Mouse (Mus musculus): ENCODE measurements around the gene Gm20708. TPM values are rescaled to one million over a fixed set of nuclear protein-coding genes. Genes with fewer than 3 reads are reported as not detected.
"Not testable (repeated sequence)": the region's sequence is repeated elsewhere in the genome, so short reads cannot be mapped to it uniquely, and the experiment has no call there.

Gm20708 gene
- polyA plus RNA-seq, 1 experiment: not detected

- DNase-seq: no peak
- H3K4me1 ChIP-seq (ENCODE audit: control insufficient read depth, insufficient read depth, low read length): no peaks in the 10 kb centered on the region
- no peak overlapping the region for H3K4me3 ChIP-seq (replicated peaks; ENCODE audit: extremely low read depth, low read depth, low read length)
- TF ChIP-seq POLR2A (IDR thresholded peaks at IDR 0.05; ENCODE audit: borderline replicate concordance, extremely low read depth, low read depth, low read length): no peak
- no peak for TF ChIP-seq CTCF (IDR thresholded peaks at IDR 0.05; ENCODE audit: insufficient read depth, low read length)
- 87% methylated on average over 7 of the region's 7 CpGs for WGBS
These were observed 9.4 kb upstream of the Gm20708 start for GRCm38 (mm10) chr11:117800038-117800437.

GRCm38 (mm10) chr11:117801650-117802049 is 7.8 kb upstream of the Gm20708 start:
- no peak overlapping the region for H3K4me3 ChIP-seq (replicated peaks; ENCODE audit: extremely low read depth, low read depth, low read length)
- WGBS: 77% methylated on average over 7 of the region's 7 CpGs
- DNase-seq: no peak
- TF ChIP-seq CTCF (IDR thresholded peaks at IDR 0.05; ENCODE audit: insufficient read depth, low read length) (no peak), POLR2A (IDR thresholded peaks at IDR 0.05; ENCODE audit: borderline replicate concordance, extremely low read depth, low read depth, low read length) (no peak)
- no peaks in the 10 kb centered on the region for H3K4me1 ChIP-seq (ENCODE audit: control insufficient read depth, insufficient read depth, low read length)

GRCm38 (mm10) chr11:117803166-117803688 is 6.2 kb upstream of the Gm20708 start:
- H3K4me1 ChIP-seq (ENCODE audit: control insufficient read depth, insufficient read depth, low read length): no peaks in the 10 kb centered on the region
- no peak overlapping the region for H3K4me3 ChIP-seq (replicated peaks; ENCODE audit: extremely low read depth, low read depth, low read length)
- WGBS: 71% methylated on average over 3 of the region's 3 CpGs
- TF ChIP-seq POLR2A (IDR thresholded peaks at IDR 0.05; ENCODE audit: borderline replicate concordance, extremely low read depth, low read depth, low read length) (no peak), CTCF (IDR thresholded peaks at IDR 0.05; ENCODE audit: insufficient read depth, low read length) (no peak)
- DNase-seq: no peak

GRCm38 (mm10) chr11:117806781-117807180 is 2.7 kb upstream of the Gm20708 start:
- 92% methylated on average over 6 of the region's 6 CpGs for WGBS
- DNase-seq: no peak
- TF ChIP-seq CTCF (IDR thresholded peaks at IDR 0.05; ENCODE audit: insufficient read depth, low read length): no peak
- TF ChIP-seq POLR2A (IDR thresholded peaks at IDR 0.05; ENCODE audit: borderline replicate concordance, extremely low read depth, low read depth, low read length): no peak
- Histone ChIP-seq H3K4me3 (replicated peaks; ENCODE audit: extremely low read depth, low read depth, low read length) (no peak overlapping the region), H3K4me1 (ENCODE audit: control insufficient read depth, insufficient read depth, low read length) (no peaks in the 10 kb centered on the region; the same call in 1 of the 2 replicates)

GRCm38 (mm10) chr11:117810401-117811046 is 1.1 kb downstream of the Gm20708 start:
- peak; percentile 85 for DNase-seq
- TF ChIP-seq POLR2A (IDR thresholded peaks at IDR 0.05; ENCODE audit: borderline replicate concordance, extremely low read depth, low read depth, low read length): peak; percentile 8; the same call in 1 of the 2 replicates
- TF ChIP-seq CTCF (IDR thresholded peaks at IDR 0.05; ENCODE audit: insufficient read depth, low read length): peak; percentile 50

GRCm38 (mm10) chr11:117813867-117814266 is 4.4 kb downstream of the Gm20708 start:
- H3K4me1 ChIP-seq (ENCODE audit: control insufficient read depth, insufficient read depth, low read length): peaks cover 12% of the 10 kb centered on the region
- no peak for DNase-seq
- TF ChIP-seq POLR2A (IDR thresholded peaks at IDR 0.05; ENCODE audit: borderline replicate concordance, extremely low read depth, low read depth, low read length): no peak
- TF ChIP-seq CTCF (IDR thresholded peaks at IDR 0.05; ENCODE audit: insufficient read depth, low read length): no peak
- 30% methylated on average over 5 of the region's 5 CpGs for WGBS
- no peak overlapping the region for H3K4me3 ChIP-seq (replicated peaks; ENCODE audit: extremely low read depth, low read depth, low read length)

More at GRCm38 (mm10) chr11:117810401-117811046, 1.1 kb downstream of the Gm20708 start:
- peak overlapping the region; percentile 93 for H3K4me3 ChIP-seq (replicated peaks; ENCODE audit: extremely low read depth, low read depth, low read length)
- peaks cover 12% of the 10 kb centered on the region for H3K4me1 ChIP-seq (ENCODE audit: control insufficient read depth, insufficient read depth, low read length)
- under 1% methylated on average over 21 of the region's 21 CpGs for WGBS

GRCm38 (mm10) chr11:117814704-117815366 is 5.4 kb downstream of the Gm20708 start:
- no peak for TF ChIP-seq POLR2A (IDR thresholded peaks at IDR 0.05; ENCODE audit: borderline replicate concordance, extremely low read depth, low read depth, low read length)
- no peak for TF ChIP-seq CTCF (IDR thresholded peaks at IDR 0.05; ENCODE audit: insufficient read depth, low read length)
- H3K4me1 ChIP-seq (ENCODE audit: control insufficient read depth, insufficient read depth, low read length): peaks cover 12% of the 10 kb centered on the region
- no peak for DNase-seq
- 73% methylated on average over 6 of the region's 6 CpGs for whole genome bisulfite sequencing
- H3K4me3 ChIP-seq (replicated peaks; ENCODE audit: extremely low read depth, low read depth, low read length): no peak overlapping the region

GRCm38 (mm10) chr11:117815850-117816249 is 6.4 kb downstream of the Gm20708 start:
- WGBS: 74% methylated on average over 9 of the region's 9 CpGs
- not testable (repeated sequence) for DNase-seq; H3K4me3 ChIP-seq (replicated peaks; ENCODE audit: extremely low read depth, low read depth, low read length)
- peaks cover 12% of the 10 kb centered on the region for H3K4me1 ChIP-seq (ENCODE audit: control insufficient read depth, insufficient read depth, low read length)

- TF ChIP-seq POLR2A (IDR thresholded peaks at IDR 0.05; ENCODE audit: borderline replicate concordance, extremely low read depth, low read depth, low read length) (no peak), CTCF (IDR thresholded peaks at IDR 0.05; ENCODE audit: insufficient read depth, low read length) (no peak)
- no peak for DNase-seq
- peaks cover 12% of the 10 kb centered on the region for H3K4me1 ChIP-seq (ENCODE audit: control insufficient read depth, insufficient read depth, low read length)
- 77% methylated on average over 13 of the region's 13 CpGs for WGBS
- no peak overlapping the region for H3K4me3 ChIP-seq (replicated peaks; ENCODE audit: extremely low read depth, low read depth, low read length)
These were observed 7.0 kb downstream of the Gm20708 start for GRCm38 (mm10) chr11:117816389-117816996.

Data from lung, adult 2 months (tissue).